Mouse (Mus musculus) urinary bladder, postnatal 14 days (tissue): ENCODE measurements around the gene Nfkb1.

Experiments used
- DNase-seq: peaks from one replicate; pipeline ENCODE4 v3.0.0; 2021; ENCODE audit warnings: low spot score

Nfkb1 gene

GRCm38 (mm10) chr3:135691191-135692131 is at the start of gene Nfkb1:
Gene Nfkb1 (minus strand): TSS chr3:135691547.
- peak; percentile 67 for DNase-seq

- no peak for DNase-seq
Measured at GRCm38 (mm10) chr3:135740711-135741110, 49.4 kb upstream of the Nfkb1 start.

GRCm38 (mm10) chr3:135734736-135735135 is 43.4 kb upstream of the Nfkb1 start:
- DNase-seq: no peak

- DNase-seq: no peak
Measured at GRCm38 (mm10) chr3:135732747-135733445, 41.5 kb upstream of the Nfkb1 start.

- peak; percentile 96 for DNase-seq
Measured at GRCm38 (mm10) chr3:135731292-135732047, 40.1 kb upstream of the Nfkb1 start.

- no peak for DNase-seq
Measured at GRCm38 (mm10) chr3:135730790-135731189, 39.4 kb upstream of the Nfkb1 start.

GRCm38 (mm10) chr3:135729575-135729974 is 38.2 kb upstream of the Nfkb1 start:
- peak; percentile 63 for DNase-seq

GRCm38 (mm10) chr3:135728900-135729299 is 37.6 kb upstream of the Nfkb1 start:
- no peak for DNase-seq

- DNase-seq: no peak
Measured at GRCm38 (mm10) chr3:135727339-135727738, 36.0 kb upstream of the Nfkb1 start.

GRCm38 (mm10) chr3:135726521-135727275 is 35.4 kb upstream of the Nfkb1 start:
- no peak for DNase-seq

- no peak for DNase-seq
Measured at GRCm38 (mm10) chr3:135726023-135726422, 34.7 kb upstream of the Nfkb1 start.

- no peak for DNase-seq
Measured at GRCm38 (mm10) chr3:135722104-135722503, 30.8 kb upstream of the Nfkb1 start.

- DNase-seq: no peak
Measured at GRCm38 (mm10) chr3:135719969-135720368, 28.6 kb upstream of the Nfkb1 start.

- no peak for DNase-seq
Measured at GRCm38 (mm10) chr3:135719179-135719532, 27.8 kb upstream of the Nfkb1 start.

- no peak for DNase-seq
Measured at GRCm38 (mm10) chr3:135718323-135719178, 27.2 kb upstream of the Nfkb1 start.

GRCm38 (mm10) chr3:135713016-135713950 is 21.9 kb upstream of the Nfkb1 start:
- DNase-seq: peak; percentile 28

GRCm38 (mm10) chr3:135711613-135712012 is 20.3 kb upstream of the Nfkb1 start:
- no peak for DNase-seq

- DNase-seq: no peak
Measured at GRCm38 (mm10) chr3:135711040-135711570, 19.8 kb upstream of the Nfkb1 start.

- no peak for DNase-seq
Measured at GRCm38 (mm10) chr3:135703307-135703706, 12.0 kb upstream of the Nfkb1 start.
